Mouse (Mus musculus) ovary, postnatal 10 days (tissue): Measurements from ENCODE around the gene Slc24a2.

Experiments
- DNase-seq: peaks from one replicate; pipeline ENCODE4 v3.0.0; 2022; ENCODE audit warnings: low spot score

The Slc24a2 gene

GRCm38 (mm10) chr4:87229960-87230551 is at the start of gene Slc24a2:
Slc24a2 (minus strand) TSS chr4:87230477.
- DNase-seq, result peak; percentile 9

- DNase-seq, result no peak
Measured at GRCm38 (mm10) chr4:87274825-87275224, 44.5 kb upstream of the Slc24a2 start.

DNA sequence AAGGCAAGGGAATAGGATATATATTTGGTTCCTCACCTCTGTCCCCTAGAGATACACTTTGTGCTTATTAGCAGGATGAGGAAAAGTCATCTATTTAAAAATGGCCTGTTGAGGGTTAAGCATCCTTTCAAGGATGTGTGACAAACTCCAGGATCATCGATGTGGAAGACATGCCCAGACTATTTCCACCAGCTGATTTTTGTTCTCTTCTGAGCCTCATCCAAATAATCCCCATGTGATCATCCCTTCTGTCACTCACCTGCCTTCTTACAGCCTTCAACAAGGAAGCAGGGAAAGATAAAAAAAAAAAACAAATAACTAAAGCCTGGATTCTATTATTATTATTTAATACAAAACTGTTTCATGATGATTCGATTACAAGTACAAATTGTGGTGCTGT is 44.0 kb upstream of the Slc24a2 start:
- no peak for DNase-seq

DNA sequence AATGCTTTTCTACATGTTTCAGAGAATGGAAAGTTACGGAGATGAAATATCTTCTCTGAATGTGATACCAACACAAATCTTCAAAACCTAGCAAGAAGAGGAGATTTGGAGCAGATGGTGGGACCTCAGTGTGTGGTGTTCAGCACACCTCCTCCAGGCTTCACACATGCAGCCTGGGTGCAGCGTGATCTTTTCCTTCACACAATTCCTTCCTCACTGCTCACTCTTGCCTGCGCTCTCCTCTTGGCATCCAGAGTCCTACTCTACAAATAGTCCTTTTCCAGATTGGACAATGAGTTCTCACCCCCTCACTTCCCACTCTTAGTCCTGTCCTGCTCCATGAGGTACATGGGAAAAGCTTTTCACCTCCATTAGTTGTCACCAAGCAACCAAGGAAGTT is 43.2 kb upstream of the Slc24a2 start:
- no peak for DNase-seq

DNA sequence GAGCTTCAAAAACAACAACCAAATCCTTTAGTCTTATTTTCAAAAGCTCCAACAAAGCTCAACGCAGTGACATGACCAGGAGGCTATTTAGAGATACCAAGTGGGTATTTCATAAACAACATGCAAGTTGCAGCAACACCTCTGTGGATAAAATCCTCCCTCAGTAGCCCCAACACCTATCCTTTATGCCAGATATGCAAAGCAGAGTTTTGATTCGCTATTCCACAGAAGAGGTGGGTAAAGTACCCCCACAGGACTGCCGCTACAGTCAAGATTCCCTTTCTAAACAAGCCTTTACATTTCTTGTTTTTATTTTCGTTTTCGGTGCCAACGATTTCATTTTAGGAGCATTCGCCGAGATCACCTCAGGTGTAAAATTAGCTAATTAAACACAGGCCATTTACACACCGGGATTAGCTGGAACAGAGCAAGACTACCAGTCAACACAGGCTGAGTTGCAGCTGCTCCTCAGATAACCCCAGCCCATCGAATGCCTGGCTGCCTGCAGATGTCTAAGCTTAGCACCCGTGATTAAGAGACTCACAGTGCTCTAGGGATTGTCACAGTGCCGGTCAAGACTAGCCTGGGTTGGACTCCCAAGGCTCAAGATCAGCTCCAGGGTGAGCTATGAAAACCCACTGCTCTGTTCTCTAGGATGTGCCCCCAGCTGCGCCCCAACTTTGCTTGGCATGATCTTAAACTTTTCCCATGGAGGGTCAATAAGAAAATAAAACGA is 885 bp downstream of the Slc24a2 start:
- DNase-seq, result no peak

GRCm38 (mm10) chr4:87221586-87221985 is 8.7 kb downstream of the Slc24a2 start:
- no peak for DNase-seq

DNA sequence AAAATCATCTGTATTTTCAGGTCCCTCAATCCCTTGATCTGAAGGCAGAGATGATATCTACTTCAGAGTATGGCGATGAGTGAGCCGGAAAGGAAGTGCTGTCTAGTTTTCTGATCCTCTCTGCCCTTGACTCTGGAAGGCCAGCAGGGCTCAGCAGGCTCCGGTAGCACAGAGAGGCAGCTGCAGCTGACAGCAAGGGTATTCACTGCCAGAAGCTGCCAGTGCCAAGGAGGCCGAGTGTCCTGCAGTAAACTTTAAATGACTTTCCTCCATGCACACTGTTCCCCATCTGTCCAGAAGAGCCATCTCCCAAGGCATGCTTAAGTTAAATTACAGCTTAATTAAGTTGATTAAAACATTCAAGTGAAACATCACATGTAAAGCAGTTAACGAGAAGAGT is 12.1 kb downstream of the Slc24a2 start:
- DNase-seq, result no peak

- no peak for DNase-seq
Measured at GRCm38 (mm10) chr4:87211344-87211978, 18.8 kb downstream of the Slc24a2 start.

DNA sequence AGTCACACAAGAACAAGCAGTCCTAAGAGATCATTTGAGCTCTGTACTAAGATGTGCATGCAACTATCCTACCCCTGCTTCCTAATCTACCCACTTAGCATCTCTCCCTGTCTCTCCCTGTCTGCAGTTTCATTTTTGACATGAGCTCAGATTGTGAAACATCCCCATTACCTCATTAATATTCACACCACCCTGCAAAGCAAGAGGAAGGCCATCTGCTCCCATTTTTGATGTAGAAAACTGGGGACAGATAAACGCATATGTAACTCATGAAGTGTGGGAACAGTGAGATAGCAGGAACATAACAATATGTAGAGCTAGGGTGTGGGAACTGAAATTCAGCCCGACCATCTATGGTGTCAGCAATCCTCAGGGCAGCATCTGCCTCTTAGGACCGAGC is 19.7 kb downstream of the Slc24a2 start:
- no peak for DNase-seq

DNA sequence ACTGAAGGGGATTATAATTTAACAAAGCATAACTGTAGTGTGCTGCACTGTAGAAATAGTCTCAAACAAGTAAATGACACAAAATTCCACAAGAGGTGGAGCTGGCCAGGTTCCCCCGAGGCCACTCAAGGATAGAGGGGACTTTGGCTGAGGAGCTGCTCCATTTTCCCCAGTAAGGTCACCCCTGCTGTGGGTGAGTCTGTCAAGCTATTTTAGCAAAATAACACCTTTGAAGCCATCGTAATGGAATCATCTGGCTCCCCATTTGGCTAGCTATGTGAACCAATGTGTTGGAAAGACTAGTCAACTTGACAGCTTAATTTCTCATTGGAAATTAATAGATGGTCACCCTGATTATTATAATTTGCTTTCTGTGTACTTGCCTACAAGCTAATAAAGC is 28.2 kb downstream of the Slc24a2 start:
- DNase-seq, result no peak

- no peak for DNase-seq
Measured at GRCm38 (mm10) chr4:87201229-87201628, 29.0 kb downstream of the Slc24a2 start.

DNA sequence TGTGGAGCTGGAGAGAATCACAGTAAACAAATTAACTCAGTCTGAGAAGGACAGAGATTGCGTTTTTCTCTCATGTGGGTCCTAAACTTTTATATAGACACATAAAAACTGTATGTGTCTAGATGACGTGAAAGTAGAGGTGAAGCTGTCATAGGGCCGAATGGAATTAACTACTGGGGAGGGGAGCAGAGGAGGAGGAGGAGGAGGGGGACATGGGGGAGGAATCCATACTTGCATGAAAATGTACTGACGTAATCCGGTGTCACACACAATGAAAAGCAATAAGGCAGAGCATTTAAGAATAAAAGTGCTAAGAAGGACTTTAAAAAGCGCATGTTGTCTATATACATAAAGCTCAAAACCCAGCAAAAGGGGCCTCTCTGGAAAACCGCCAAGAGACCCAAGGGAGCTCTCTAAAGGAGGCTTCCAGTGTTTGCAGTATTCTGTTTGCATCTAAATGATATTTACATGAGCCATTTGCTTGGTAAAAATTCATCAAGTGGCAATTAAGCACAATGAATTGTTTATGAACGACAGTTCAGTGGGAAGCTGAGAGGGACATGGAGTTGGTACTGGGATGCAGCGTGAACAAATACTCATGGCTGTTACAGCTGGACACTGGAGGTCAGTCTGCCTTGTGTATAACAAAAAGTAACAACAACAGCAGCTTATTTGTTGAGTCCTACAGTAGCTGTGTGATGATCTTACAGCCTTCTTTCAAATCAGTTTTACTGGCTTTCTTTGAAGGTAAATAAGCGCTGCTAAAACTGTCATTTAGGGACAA is 45.9 kb downstream of the Slc24a2 start:
- no peak for DNase-seq

- DNase-seq, result no peak
Measured at GRCm38 (mm10) chr4:87177116-87177515, 53.2 kb downstream of the Slc24a2 start.

DNA sequence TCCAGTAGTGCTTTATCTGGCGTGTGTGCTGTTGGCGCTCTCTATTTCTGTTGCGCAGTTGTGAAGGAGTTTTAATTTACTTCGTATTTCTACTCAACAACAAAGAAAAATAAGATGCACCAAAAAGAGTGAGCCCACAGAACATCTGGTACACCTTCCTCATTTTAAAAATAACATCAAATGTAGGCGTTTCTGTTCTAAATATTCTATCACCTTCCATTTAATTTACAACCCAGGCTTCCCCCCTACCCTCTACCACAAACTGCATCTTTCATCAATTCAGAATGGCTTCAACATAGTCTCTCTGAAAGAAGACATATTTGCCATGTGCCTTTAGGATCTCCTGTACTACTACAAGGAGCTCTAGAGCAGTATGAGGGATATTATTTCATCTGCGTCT is 66.3 kb downstream of the Slc24a2 start:
- DNase-seq, result no peak

DNA sequence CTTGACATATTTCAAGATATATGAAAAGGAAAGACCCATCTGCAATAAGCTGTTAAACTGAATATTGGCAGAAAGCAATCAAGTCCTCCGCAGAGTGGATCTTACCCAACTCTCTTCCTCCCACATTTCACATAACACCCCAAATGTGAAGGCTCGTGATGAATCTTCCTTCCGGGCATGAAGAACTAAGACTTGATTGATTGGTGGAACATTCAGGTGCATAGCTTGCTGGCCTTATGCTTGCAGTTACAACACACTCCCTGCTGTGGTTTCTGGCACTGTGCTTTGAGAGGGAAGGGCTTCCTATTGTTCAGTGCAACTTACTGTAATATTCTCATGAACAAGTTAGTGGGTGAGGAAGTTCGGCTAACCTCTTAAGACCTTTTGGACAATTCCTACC is 72.2 kb downstream of the Slc24a2 start:
- DNase-seq, result no peak

DNA sequence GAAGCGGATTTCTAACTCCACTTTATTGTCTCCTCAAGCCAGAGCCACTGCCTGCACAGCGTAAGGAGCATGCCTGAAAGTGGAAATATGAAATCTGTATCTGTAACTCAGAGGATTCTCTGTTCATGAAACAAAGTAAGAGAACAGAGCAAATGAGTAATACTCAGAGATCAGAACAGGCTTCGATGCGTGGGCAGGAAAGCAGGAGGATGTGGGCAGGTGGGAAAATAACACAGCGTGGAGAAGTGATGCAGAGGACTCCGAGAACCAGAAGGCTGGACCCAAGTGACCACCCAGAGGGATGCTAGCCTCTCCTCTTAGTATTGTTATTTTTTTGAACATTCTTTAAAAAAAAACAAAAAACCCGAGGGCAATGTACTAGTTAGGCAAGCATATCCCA is 78.3 kb downstream of the Slc24a2 start:
- DNase-seq, result no peak

DNA sequence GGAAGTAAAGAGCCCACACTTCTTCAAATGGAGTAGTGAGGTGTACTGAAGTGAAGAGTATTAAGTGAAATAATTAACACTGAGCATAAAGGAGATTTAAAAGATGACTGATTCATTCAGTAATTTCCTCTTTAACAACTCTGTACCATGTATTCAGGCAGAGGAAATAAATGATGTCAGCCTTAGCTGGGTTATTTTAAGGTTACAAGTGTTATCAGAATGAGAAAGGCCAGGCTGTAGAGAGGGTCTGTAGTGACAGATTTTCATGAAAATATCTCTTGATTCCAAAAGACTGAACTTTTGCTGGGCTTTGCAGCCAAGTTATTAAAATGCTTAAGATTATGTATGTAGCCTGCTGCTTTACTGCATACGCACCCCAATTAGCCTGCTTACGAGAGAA is 80.7 kb downstream of the Slc24a2 start:
- no peak for DNase-seq

GRCm38 (mm10) chr4:87141590-87142365 is 88.5 kb downstream of the Slc24a2 start:
- no peak for DNase-seq

DNA sequence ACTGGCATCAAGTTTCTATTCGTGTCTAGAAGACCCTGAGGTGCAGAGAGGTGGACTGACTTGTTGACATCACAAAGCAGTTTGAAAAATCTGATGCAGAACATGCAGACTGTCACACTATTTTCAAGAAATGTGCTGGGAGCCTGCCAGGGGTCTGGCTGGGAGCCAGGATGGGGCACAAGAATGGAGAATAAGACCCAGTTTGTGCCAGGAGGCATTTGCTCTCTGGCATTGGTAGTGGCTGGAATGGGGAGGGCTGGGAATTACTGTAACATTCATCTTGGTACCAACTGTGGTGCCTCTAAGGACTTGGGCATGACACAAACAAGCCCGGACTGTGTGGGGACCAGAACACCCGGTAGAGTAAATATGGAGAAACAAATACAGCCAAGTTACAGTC is 89.4 kb downstream of the Slc24a2 start:
- DNase-seq, result peak; percentile 2

DNA sequence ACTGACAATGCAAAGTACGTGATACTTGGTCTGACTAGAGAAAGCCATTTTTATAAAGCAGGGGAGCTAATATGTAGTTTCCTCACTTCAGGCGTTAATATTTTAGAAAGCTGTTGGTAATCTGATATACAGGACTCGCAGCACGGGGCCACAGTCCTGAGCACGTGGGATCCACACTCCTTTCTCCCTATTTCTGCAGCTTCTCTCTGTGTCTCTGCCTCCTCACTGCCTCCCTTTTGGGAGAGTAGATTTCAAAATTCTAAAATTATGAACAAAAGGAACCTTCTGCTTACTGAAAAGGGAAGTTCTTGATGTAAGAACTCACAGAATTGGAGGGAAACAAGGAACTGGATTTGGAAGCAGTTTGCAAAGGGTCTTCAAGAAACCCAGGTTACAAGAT is 97.8 kb downstream of the Slc24a2 start:
- no peak for DNase-seq

GRCm38 (mm10) chr4:87126756-87127155 is 103.5 kb downstream of the Slc24a2 start:
- no peak for DNase-seq

GRCm38 (mm10) chr4:87119758-87120157 is 110.5 kb downstream of the Slc24a2 start:
- no peak for DNase-seq
